ENCODE assay signal across 13 mouse cellular contexts in genomic region chr4:84456853-84457249, GRCm38 (mm10).
DNase-seq lines count a peak whose midpoint lies in the region; ATAC-seq lines count a peak whose summit lies in the region.
"Had no signal": no experiment of that assay in that cellular context is flagged by ENCODE, and none has a peak within 500 bp of the region (broad histone marks: within the 10 kb centered on the region; RNA-seq: fewer than 3 reads in every experiment).

No protein-coding gene starts in this region.

- no peak overlapping the region for H3K9ac ChIP-seq in hindbrain, embryonic 12.5 days
- no peak overlapping the region for H3K9ac ChIP-seq in embryonic facial prominence, embryonic 11.5 days (replicated peaks; ENCODE audit: low read length)
- H3K9ac ChIP-seq in hindbrain, embryonic 15.5 days: no peak overlapping the region
- H3K9ac ChIP-seq in intestine, embryonic 16.5 days (ENCODE audit: low read depth, low read length): no peak overlapping the region
- H3K9ac ChIP-seq: heart, embryonic 12.5 days; liver, embryonic 12.5 days had no signal

- no peak for DNase-seq in hindbrain, embryonic 10.5 days (ENCODE audit: low spot score)
- no peak for DNase-seq in embryonic facial prominence, embryonic 11.5 days (ENCODE audit: low spot score)
- peak; percentile 14 for DNase-seq in neural tube, embryonic 10.5 days (ENCODE audit: extremely low spot score, low spot score)
- no peak for DNase-seq in heart, adult 9 months (ENCODE audit: low spot score in 2 of 2)
- no peak for DNase-seq in lung, postnatal 4 days
- DNase-seq: gastrocnemius, postnatal 36 days; right cerebral cortex, postnatal 25 days; thymus, postnatal 4 days had no signal

- 75% methylated on average over 5 of the region's 5 CpGs for WGBS in hindbrain, embryonic 12.5 days
- 79% methylated on average over 5 of the region's 5 CpGs for WGBS in hindbrain, embryonic 10.5 days
- WGBS in embryonic facial prominence, embryonic 11.5 days: 53% methylated on average over 5 of the region's 5 CpGs
- 71% methylated on average over 5 of the region's 5 CpGs for WGBS in hindbrain, embryonic 15.5 days
- 75% methylated on average over 5 of the region's 5 CpGs for WGBS in intestine, embryonic 16.5 days

- peaks cover 9% of the 10 kb centered on the region for H3K4me1 ChIP-seq in hindbrain, embryonic 12.5 days
- peaks cover 20% of the 10 kb centered on the region; the same call in 1 of the 2 replicates for H3K4me1 ChIP-seq in hindbrain, embryonic 10.5 days (replicated peaks)
- H3K4me1 ChIP-seq in embryonic facial prominence, embryonic 11.5 days (ENCODE audit: control insufficient read depth, insufficient read depth, low read length): peaks cover 5% of the 10 kb centered on the region; the same call in 1 of the 2 replicates
- peaks cover 6% of the 10 kb centered on the region; the same call in 1 of the 2 replicates for H3K4me1 ChIP-seq in hindbrain, embryonic 15.5 days (replicated peaks)
- 0 out of 2 replicates have a peak, but pooled peaks cover 4% of the 10 kb centered on the region for H3K4me1 ChIP-seq in intestine, embryonic 16.5 days (ENCODE audit: control insufficient read depth, insufficient read depth, low read length)
- H3K4me1 ChIP-seq: heart, embryonic 12.5 days; liver, embryonic 12.5 days had no signal

- H3K27me3 ChIP-seq in hindbrain, embryonic 12.5 days: no peaks in the 10 kb centered on the region
- H3K27me3 ChIP-seq in hindbrain, embryonic 10.5 days (ENCODE audit: insufficient read depth, poor library complexity, severe bottlenecking): no peaks in the 10 kb centered on the region
- H3K27me3 ChIP-seq in embryonic facial prominence, embryonic 11.5 days (ENCODE audit: control insufficient read depth, insufficient read depth, low read length): no peaks in the 10 kb centered on the region
- H3K27me3 ChIP-seq in hindbrain, embryonic 15.5 days: no peaks in the 10 kb centered on the region
- H3K27me3 ChIP-seq in intestine, embryonic 16.5 days (replicated peaks; ENCODE audit: control insufficient read depth, insufficient read depth, low read length): no peaks in the 10 kb centered on the region
- H3K27me3 ChIP-seq: heart, embryonic 12.5 days; liver, embryonic 12.5 days had no signal

- H3K4me2 ChIP-seq in hindbrain, embryonic 12.5 days (replicated peaks): no peak overlapping the region
- no peak overlapping the region for H3K4me2 ChIP-seq in embryonic facial prominence, embryonic 11.5 days (ENCODE audit: low read depth, low read length)
- peak overlapping the region; percentile 33 for H3K4me2 ChIP-seq in hindbrain, embryonic 15.5 days
- H3K4me2 ChIP-seq in intestine, embryonic 16.5 days (ENCODE audit: low read depth, low read length): no peak overlapping the region
- H3K4me2 ChIP-seq: heart, embryonic 12.5 days; liver, embryonic 12.5 days had no signal

- 0 out of 2 replicates have a peak overlapping the region, but pooled peaks have one; percentile 23 for H3K27ac ChIP-seq in hindbrain, embryonic 12.5 days
- H3K27ac ChIP-seq in hindbrain, embryonic 10.5 days: no peak overlapping the region
- H3K27ac ChIP-seq in embryonic facial prominence, embryonic 11.5 days (replicated peaks; ENCODE audit: low read depth, low read length): 0 out of 2 replicates have a peak overlapping the region, but pooled peaks have one; percentile 29
- H3K27ac ChIP-seq in hindbrain, embryonic 15.5 days (replicated peaks): no peak overlapping the region
- no peak overlapping the region for H3K27ac ChIP-seq in intestine, embryonic 16.5 days (ENCODE audit: low read length)
- H3K27ac ChIP-seq: liver, embryonic 12.5 days had no signal

- H3K36me3 ChIP-seq in hindbrain, embryonic 12.5 days: no peaks in the 10 kb centered on the region
- no peaks in the 10 kb centered on the region for H3K36me3 ChIP-seq in hindbrain, embryonic 10.5 days
- no peaks in the 10 kb centered on the region for H3K36me3 ChIP-seq in embryonic facial prominence, embryonic 11.5 days (replicated peaks; ENCODE audit: control insufficient read depth, insufficient read depth, low read depth, low read length)
- H3K36me3 ChIP-seq in hindbrain, embryonic 15.5 days: no peaks in the 10 kb centered on the region
- H3K36me3 ChIP-seq in intestine, embryonic 16.5 days (ENCODE audit: control insufficient read depth, insufficient read depth, low read length): no peaks in the 10 kb centered on the region
- H3K36me3 ChIP-seq: heart, embryonic 12.5 days; liver, embryonic 12.5 days had no signal

- ATAC-seq in hindbrain, embryonic 12.5 days (ENCODE audit: low FRiP score): no peak
- ATAC-seq in embryonic facial prominence, embryonic 11.5 days (replicated peaks; ENCODE audit: insufficient number of reproducible peaks, low FRiP score, low TSS enrichment, low read depth): 0 out of 2 replicates have a peak, but pooled peaks have one; percentile 64
- ATAC-seq in hindbrain, embryonic 15.5 days (ENCODE audit: low FRiP score, low read depth): no peak
- ATAC-seq in intestine, embryonic 16.5 days: no peak
- ATAC-seq: liver, embryonic 12.5 days had no signal

- no peak overlapping the region for H3K4me3 ChIP-seq in hindbrain, embryonic 12.5 days
- H3K4me3 ChIP-seq in hindbrain, embryonic 10.5 days: no peak overlapping the region
- H3K4me3 ChIP-seq in embryonic facial prominence, embryonic 11.5 days (ENCODE audit: low read depth, low read length): no peak overlapping the region
- no peak overlapping the region for H3K4me3 ChIP-seq in hindbrain, embryonic 15.5 days
- no peak overlapping the region for H3K4me3 ChIP-seq in intestine, embryonic 16.5 days (ENCODE audit: low read length)
- H3K4me3 ChIP-seq: heart, embryonic 12.5 days; liver, embryonic 12.5 days had no signal

- H3K9me3 ChIP-seq in hindbrain, embryonic 12.5 days (replicated peaks): no peaks in the 10 kb centered on the region
- no peaks in the 10 kb centered on the region for H3K9me3 ChIP-seq in hindbrain, embryonic 10.5 days
- H3K9me3 ChIP-seq in embryonic facial prominence, embryonic 11.5 days (replicated peaks; ENCODE audit: control insufficient read depth, low read length): no peaks in the 10 kb centered on the region
- no peaks in the 10 kb centered on the region for H3K9me3 ChIP-seq in hindbrain, embryonic 15.5 days
- H3K9me3 ChIP-seq in intestine, embryonic 16.5 days (ENCODE audit: control insufficient read depth, low read length): no peaks in the 10 kb centered on the region
- H3K9me3 ChIP-seq: liver, embryonic 12.5 days had no signal

Comparison
In these comparisons a context has a peak if more than half of its experiments do, and no peak if none do; other contexts are left out.
1. H3K27ac ChIP-seq: peak in hindbrain, embryonic 12.5 days (single experiment) and embryonic facial prominence, embryonic 11.5 days (single experiment); none in hindbrain, embryonic 10.5 days (single experiment), hindbrain, embryonic 15.5 days (single experiment) and intestine, embryonic 16.5 days (single experiment).